Mouse (Mus musculus): Measurements from ENCODE around the gene Cd109.

DNA sequence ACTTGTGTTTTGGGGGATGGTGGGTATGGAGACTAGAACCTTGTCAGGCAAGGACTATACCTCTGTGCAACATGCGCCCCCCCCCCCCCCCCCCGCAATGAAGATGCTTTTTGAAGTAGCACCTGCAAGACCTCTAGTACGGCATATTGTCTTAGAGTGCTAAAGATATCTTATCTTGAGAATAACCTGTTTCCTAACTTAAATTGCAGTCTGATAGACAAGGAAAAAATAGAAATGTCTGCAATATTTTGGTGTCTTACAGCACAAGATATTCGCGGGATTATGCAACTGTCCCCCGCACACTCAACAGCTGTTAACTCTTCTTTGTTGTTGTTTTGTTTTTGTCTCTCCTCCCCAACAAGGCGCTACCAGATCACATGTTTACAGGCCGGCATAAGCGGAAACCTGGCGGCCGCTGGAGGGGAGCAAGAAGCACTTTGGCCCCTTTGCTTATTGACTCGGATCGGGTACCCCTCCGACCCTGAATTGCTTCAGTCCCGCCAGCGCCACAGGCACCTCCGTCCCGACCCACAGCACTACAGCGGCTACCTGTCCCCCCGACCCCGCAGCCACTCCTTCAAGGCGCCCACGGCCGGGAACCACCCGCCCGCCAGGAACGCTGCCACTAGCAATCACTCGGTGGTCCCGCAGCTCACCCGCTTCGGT lies 28.0 kb upstream of the Cd109 start:
- TF ChIP-seq CTCF (IDR thresholded peaks at IDR 0.05; ENCODE audit: low read depth) (no peak), EP300 (IDR thresholded peaks at IDR 0.05; ENCODE audit: low read depth) (no peak)

Data from heart, postnatal 0 days (tissue).